Mouse (Mus musculus): ENCODE measurements around the gene 9130409I23Rik. TPM values are rescaled to one million over a fixed set of nuclear protein-coding genes. Genes with fewer than 3 reads are reported as not detected.

Gene 9130409I23Rik
- polyA plus RNA-seq, 1 experiment, result not detected

DNA sequence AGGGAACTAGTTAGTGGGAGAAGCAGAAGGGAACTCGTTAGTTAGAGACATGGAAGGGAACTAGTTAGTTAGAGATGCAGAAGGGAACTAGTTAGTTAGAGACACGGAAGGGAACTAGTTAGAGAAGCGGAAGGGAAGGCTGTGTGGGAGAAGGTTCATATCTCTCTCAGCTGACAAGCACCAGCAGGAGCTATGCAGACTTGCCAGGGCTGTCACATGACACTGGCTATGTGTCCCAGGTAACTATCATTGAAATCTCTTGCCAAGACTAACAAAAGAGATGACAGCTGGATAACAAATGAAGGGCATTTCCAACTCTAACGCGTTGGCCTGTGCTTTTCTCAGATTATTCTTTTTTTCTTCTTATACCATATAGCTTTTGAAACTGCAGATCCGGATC, 13.6 kb downstream of the 9130409I23Rik start:
- H3K4me1 ChIP-seq (ENCODE audit: control insufficient read depth, insufficient read depth, low read length), result no peaks in the 10 kb centered on the region
- H3K4me3 ChIP-seq (replicated peaks; ENCODE audit: extremely low read depth, low read depth, low read length), result no peak overlapping the region
- WGBS, result 61% methylated on average over 6 of the region's 6 CpGs
- DNase-seq, result no peak
- no peak for TF ChIP-seq CTCF (IDR thresholded peaks at IDR 0.05; ENCODE audit: insufficient read depth, low read length)
- no peak for TF ChIP-seq POLR2A (IDR thresholded peaks at IDR 0.05; ENCODE audit: borderline replicate concordance, extremely low read depth, low read depth, low read length)

DNA sequence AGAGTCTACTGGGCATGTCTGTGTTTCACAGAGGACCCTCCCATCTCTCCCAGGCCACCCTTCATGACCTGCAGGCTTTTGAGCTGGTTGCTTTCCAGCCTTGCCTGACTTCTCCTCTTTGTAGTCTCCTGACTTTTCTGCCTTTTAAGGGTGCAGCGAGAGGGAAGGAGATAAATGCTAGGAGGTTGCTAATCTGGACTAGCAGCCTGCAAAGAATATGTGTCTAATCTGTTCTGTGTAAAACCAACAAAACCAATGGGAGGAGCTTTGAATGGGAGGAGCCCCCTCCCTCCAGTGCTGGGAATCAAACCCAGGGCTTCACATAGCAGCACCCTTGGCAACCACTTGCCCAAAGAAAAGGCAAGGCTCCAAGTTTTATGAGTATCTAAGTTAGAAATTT, 17.3 kb downstream of the 9130409I23Rik start:
- no peak overlapping the region for H3K4me3 ChIP-seq (replicated peaks; ENCODE audit: extremely low read depth, low read depth, low read length)
- no peak for TF ChIP-seq CTCF (IDR thresholded peaks at IDR 0.05; ENCODE audit: insufficient read depth, low read length)
- TF ChIP-seq POLR2A (IDR thresholded peaks at IDR 0.05; ENCODE audit: borderline replicate concordance, extremely low read depth, low read depth, low read length), result no peak
- H3K4me1 ChIP-seq (ENCODE audit: control insufficient read depth, insufficient read depth, low read length), result no peaks in the 10 kb centered on the region
- 91% methylated on average over 1 of the region's 1 CpGs for WGBS
- DNase-seq, result no peak

DNA sequence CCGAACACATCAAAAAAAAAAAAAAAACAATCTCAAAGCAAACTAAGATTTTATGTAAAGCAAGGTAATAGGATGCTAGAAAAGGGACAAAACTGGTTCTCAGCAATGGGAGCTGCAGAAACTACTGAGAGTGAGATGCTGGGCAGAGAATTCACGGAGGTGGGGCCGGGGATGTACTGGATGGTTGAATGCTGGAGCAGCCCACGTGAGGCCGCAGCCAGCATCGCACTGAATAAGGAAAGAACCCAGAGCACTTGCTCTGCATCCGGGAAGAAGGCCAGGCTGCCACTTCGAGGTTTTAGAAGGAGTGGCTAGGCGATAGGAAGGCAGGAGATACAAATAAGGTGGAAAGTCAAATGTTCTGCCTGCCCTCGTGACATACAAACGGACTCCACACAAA, 18.6 kb downstream of the 9130409I23Rik start:
- TF ChIP-seq CTCF (IDR thresholded peaks at IDR 0.05; ENCODE audit: insufficient read depth, low read length), result no peak
- no peak for TF ChIP-seq POLR2A (IDR thresholded peaks at IDR 0.05; ENCODE audit: borderline replicate concordance, extremely low read depth, low read depth, low read length)
- no peak for DNase-seq
- H3K4me1 ChIP-seq (ENCODE audit: control insufficient read depth, insufficient read depth, low read length), result no peaks in the 10 kb centered on the region
- no peak overlapping the region for H3K4me3 ChIP-seq (replicated peaks; ENCODE audit: extremely low read depth, low read depth, low read length)
- 55% methylated on average over 11 of the region's 11 CpGs for WGBS

DNA sequence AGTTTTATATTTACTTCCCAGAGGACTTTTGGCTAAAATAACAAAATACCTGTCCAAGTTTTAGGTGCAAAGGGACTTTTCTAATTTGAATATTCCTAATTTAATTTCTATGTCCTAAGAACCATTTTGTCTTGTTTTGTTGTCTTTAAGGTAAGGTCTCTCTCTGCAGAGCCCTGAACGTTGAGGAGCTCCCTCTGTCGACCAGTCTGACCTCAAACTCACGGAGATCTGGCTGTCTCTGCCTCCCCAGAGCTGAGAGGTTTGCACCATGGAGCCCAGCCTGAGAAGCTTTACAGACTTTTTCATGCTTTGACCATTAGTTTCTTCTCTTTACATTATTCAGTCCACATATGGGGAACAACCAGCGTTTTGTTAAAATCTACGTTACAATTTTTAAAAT, 22.0 kb downstream of the 9130409I23Rik start:
- no peak for DNase-seq
- TF ChIP-seq CTCF (IDR thresholded peaks at IDR 0.05; ENCODE audit: insufficient read depth, low read length) (peak; percentile 12; the same call in 1 of the 2 replicates), POLR2A (IDR thresholded peaks at IDR 0.05; ENCODE audit: borderline replicate concordance, extremely low read depth, low read depth, low read length) (no peak)
- Histone ChIP-seq H3K4me3 (replicated peaks; ENCODE audit: extremely low read depth, low read depth, low read length) (no peak overlapping the region), H3K4me1 (ENCODE audit: control insufficient read depth, insufficient read depth, low read length) (no peaks in the 10 kb centered on the region)
- WGBS, result 40% methylated on average over 5 of the region's 5 CpGs

DNA sequence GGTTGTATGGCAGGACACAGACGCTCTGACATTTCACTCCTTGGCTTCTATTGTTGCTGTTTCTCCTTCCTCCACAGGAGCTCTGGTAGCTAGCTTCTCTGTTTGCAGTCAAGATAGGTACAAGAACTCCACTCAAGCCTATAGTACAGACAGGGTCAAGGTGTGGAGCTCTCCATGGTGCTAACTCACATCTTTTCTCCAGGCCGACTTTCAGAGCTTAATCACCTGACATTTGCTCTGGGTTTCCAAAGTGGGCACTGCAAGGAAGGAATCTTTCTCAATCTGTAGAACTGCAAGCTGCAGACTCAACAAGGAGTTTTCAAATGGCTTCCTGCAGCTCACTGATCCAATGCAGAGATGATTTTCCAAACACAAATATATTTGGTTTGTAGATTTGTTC, 33.0 kb downstream of the 9130409I23Rik start:
- Histone ChIP-seq H3K4me3 (replicated peaks; ENCODE audit: extremely low read depth, low read depth, low read length) (no peak overlapping the region), H3K4me1 (ENCODE audit: control insufficient read depth, insufficient read depth, low read length) (no peaks in the 10 kb centered on the region)
- no peak for DNase-seq
- no peak for TF ChIP-seq POLR2A (IDR thresholded peaks at IDR 0.05; ENCODE audit: borderline replicate concordance, extremely low read depth, low read depth, low read length)
- no peak for TF ChIP-seq CTCF (IDR thresholded peaks at IDR 0.05; ENCODE audit: insufficient read depth, low read length)
- 37% methylated on average over 2 of the region's 2 CpGs for WGBS

DNA sequence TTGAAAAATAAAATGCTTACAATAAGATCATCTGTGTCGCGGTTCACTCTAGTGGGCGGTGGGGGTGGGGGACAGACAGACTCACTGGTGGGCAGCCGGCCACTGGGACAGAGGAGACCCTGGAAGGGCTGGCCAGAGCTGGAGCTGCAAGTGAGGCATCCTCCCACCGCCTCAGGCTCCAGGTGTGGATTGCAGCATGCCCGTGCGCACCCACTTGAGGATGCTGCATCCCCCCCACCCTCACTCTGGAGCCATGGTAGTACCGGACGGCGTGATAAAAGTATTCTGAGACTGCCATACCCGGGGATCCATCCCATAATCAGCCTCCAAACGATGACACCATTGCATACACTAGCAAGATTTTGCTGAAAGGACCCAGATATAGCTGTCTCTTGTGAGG, 39.0 kb downstream of the 9130409I23Rik start:
- TF ChIP-seq CTCF (IDR thresholded peaks at IDR 0.05; ENCODE audit: insufficient read depth, low read length) (no peak), POLR2A (IDR thresholded peaks at IDR 0.05; ENCODE audit: borderline replicate concordance, extremely low read depth, low read depth, low read length) (no peak)
- H3K4me3 ChIP-seq (replicated peaks; ENCODE audit: extremely low read depth, low read depth, low read length), result no peak overlapping the region
- no peaks in the 10 kb centered on the region for H3K4me1 ChIP-seq (ENCODE audit: control insufficient read depth, insufficient read depth, low read length)
- DNase-seq, result no peak
- 80% methylated on average over 12 of the region's 12 CpGs for WGBS

Other genes starting within 250 kb of the 9130409I23Rik start
- gene H3f3a, start 237.3 kb upstream of the 9130409I23Rik start, polyA plus RNA-seq (2012; rRNA removed), result 282 and 339 TPM in 2 replicates
- 8.7 and 11.1 TPM in 2 replicates for gene Sde2, start 200.1 kb upstream of the 9130409I23Rik start, polyA plus RNA-seq (2012; rRNA removed)
- gene Lefty2, start 158.1 kb upstream of the 9130409I23Rik start, polyA plus RNA-seq (2012; rRNA removed), result 0.07 TPM in 1 of 2 replicates, not detected in the other
- 36.7 and 43.8 TPM in 2 replicates for gene Pycr2, start 146.9 kb upstream of the 9130409I23Rik start, polyA plus RNA-seq (2012; rRNA removed)
- 11.4 and 11.5 TPM in 2 replicates for gene Lefty1, start 116.2 kb upstream of the 9130409I23Rik start, polyA plus RNA-seq (2012; rRNA removed)
- gene Tmem63a, start 108.9 kb upstream of the 9130409I23Rik start, polyA plus RNA-seq (2012; rRNA removed), result 70.4 and 81.7 TPM in 2 replicates
- gene Ephx1, start 30.3 kb upstream of the 9130409I23Rik start, polyA plus RNA-seq (2012; rRNA removed), result 116 and 142 TPM in 2 replicates
- 5.7 and 7.4 TPM in 2 replicates for gene Nvl, start 93.0 kb downstream of the 9130409I23Rik start, polyA plus RNA-seq (2012; rRNA removed)
- gene Cnih4, start 93.5 kb downstream of the 9130409I23Rik start, polyA plus RNA-seq (2012; rRNA removed), result 10.0 and 11.4 TPM in 2 replicates
- gene Wdr26, start 160.8 kb downstream of the 9130409I23Rik start, polyA plus RNA-seq (2012; rRNA removed), result 35.9 and 43.9 TPM in 2 replicates

All from lung, adult 2 months (tissue).